Mouse (Mus musculus) hindbrain, embryonic 15.5 days (tissue): Measurements from ENCODE around the gene Mbd4. TPM values are rescaled to one million over a fixed set of nuclear protein-coding genes. Genes with fewer than 3 reads are reported as not detected.
"Not testable (repeated sequence)": the region's sequence is repeated elsewhere in the genome, so short reads cannot be mapped to it uniquely, and the experiment has no call there.

Experiments used
- ATAC-seq: fragments of 200-750 bp; cut with Nextera tagmentation; 2 replicates; pipeline ENCODE4 v1.8.0; 2017; ENCODE audit warnings: low read depth, moderate number of reproducible peaks, moderate TSS enrichment; ENCODE audit not compliant: low FRiP score
- H3K27ac ChIP-seq: fragments of 300-500 bp; sonication (generic); replicated peaks from 2 replicates; pipeline ENCODE4 v1.5.1; 2015; ENCODE audit warnings: mild to moderate bottlenecking, inconsistent platforms
- H3K27me3 ChIP-seq: fragments of 300-500 bp; sonication (generic); 2 replicates; pipeline ENCODE4 v1.6.1; 2015; ENCODE audit warnings: control low read depth, inconsistent platforms
- H3K36me3 ChIP-seq: fragments of 300-500 bp; sonication (generic); 2 replicates; pipeline ENCODE4 v1.6.1; 2015; ENCODE audit warnings: control low read depth, inconsistent platforms
- H3K4me1 ChIP-seq: fragments of 300-500 bp; sonication (generic); replicated peaks from 2 replicates; pipeline ENCODE4 v1.6.1; 2015; ENCODE audit warnings: control low read depth, inconsistent platforms
- H3K4me2 ChIP-seq: fragments of 300-500 bp; sonication (generic); 2 replicates; pipeline ENCODE4 v1.6.1; 2015; ENCODE audit warnings: moderate library complexity, mild to moderate bottlenecking, inconsistent platforms
- H3K4me3 ChIP-seq: fragments of 300-500 bp; sonication (generic); 2 replicates; pipeline ENCODE4 v1.5.1; 2015; ENCODE audit warnings: mild to moderate bottlenecking, inconsistent platforms
- H3K9ac ChIP-seq: fragments of 300-500 bp; sonication (generic); 2 replicates; pipeline ENCODE4 v1.6.1; 2015; ENCODE audit warnings: inconsistent platforms
- H3K9me3 ChIP-seq: fragments of 300-500 bp; sonication (generic); 2 replicates; pipeline ENCODE4 v1.6.1; 2016; ENCODE audit warnings: control low read depth, inconsistent platforms
- WGBS: fragments of 180-500 bp; shearing (Covaris S2); methylation state at CpG from one replicate; pipeline ENCODE4 v1.1.7; 2015; 5-methylcytosine and 5-hydroxymethylcytosine counted together
- polyA plus RNA-seq: library from polyadenylated mRNA; unstranded; fragments of >200 nt; fragmentation: Nextera tagmentation; extraction: Ambion mirVana; gene quantifications from 2 replicates; pipeline ENCODE4 v1.2.1, GENCODE M21; 2015

The Mbd4 gene
- polyA plus RNA-seq, 1 experiment from 2014 or later: 10.9 TPM

- Histone ChIP-seq H3K9ac (no peak overlapping the region), H3K9me3 (no peaks in the 10 kb centered on the region), H3K4me1 (no peaks in the 10 kb centered on the region), H3K36me3 (no peaks in the 10 kb centered on the region), H3K4me2 (no peak overlapping the region), H3K27me3 (no peaks in the 10 kb centered on the region), H3K27ac (no peak overlapping the region), H3K4me3 (no peak overlapping the region)
- ATAC-seq: no peak
- WGBS: 84% methylated on average over 6 of the region's 6 CpGs
Measured at GRCm38 (mm10) chr6:115830779-115831601, 22.2 kb downstream of the Mbd4 start.

GRCm38 (mm10) chr6:115823850-115824464, 29.2 kb downstream of the Mbd4 start:
- H3K4me1 ChIP-seq, H3K9ac ChIP-seq, H3K36me3 ChIP-seq, H3K27ac ChIP-seq, H3K9me3 ChIP-seq, H3K27me3 ChIP-seq: not testable (repeated sequence)
- peak; percentile 85 for ATAC-seq
- Histone ChIP-seq H3K4me2 (peak overlapping the region; percentile 43), H3K4me3 (peak overlapping the region; percentile 13; the same call in 1 of the 2 replicates)
- 4% methylated on average over 5 of the region's 11 CpGs for WGBS

- no peak overlapping the region for H3K9ac ChIP-seq
- no peaks in the 10 kb centered on the region for H3K9me3 ChIP-seq
- H3K36me3 ChIP-seq: no peaks in the 10 kb centered on the region
- H3K4me1 ChIP-seq: no peaks in the 10 kb centered on the region
- H3K27ac ChIP-seq: no peak overlapping the region
- no peaks in the 10 kb centered on the region for H3K27me3 ChIP-seq
- H3K4me3 ChIP-seq: no peak overlapping the region
- 89% methylated on average over 8 of the region's 8 CpGs for WGBS
- no peak overlapping the region for H3K4me2 ChIP-seq
- no peak for ATAC-seq
Measured at GRCm38 (mm10) chr6:115821216-115821993, 31.8 kb downstream of the Mbd4 start.

GRCm38 (mm10) chr6:115818129-115818528, 35.0 kb downstream of the Mbd4 start:
- H3K36me3 ChIP-seq: no peaks in the 10 kb centered on the region
- no peak overlapping the region for H3K4me2 ChIP-seq
- no peaks in the 10 kb centered on the region for H3K9me3 ChIP-seq
- H3K4me1 ChIP-seq: no peaks in the 10 kb centered on the region
- H3K27ac ChIP-seq: no peak overlapping the region
- WGBS: 77% methylated on average over 2 of the region's 2 CpGs
- no peak for ATAC-seq
- H3K27me3 ChIP-seq: no peaks in the 10 kb centered on the region
- no peak overlapping the region for H3K9ac ChIP-seq
- no peak overlapping the region for H3K4me3 ChIP-seq

GRCm38 (mm10) chr6:115815041-115815440, 38.1 kb downstream of the Mbd4 start:
- Histone ChIP-seq H3K4me2 (no peak overlapping the region), H3K4me1 (no peaks in the 10 kb centered on the region), H3K27ac (no peak overlapping the region), H3K9me3 (no peaks in the 10 kb centered on the region), H3K27me3 (no peaks in the 10 kb centered on the region), H3K4me3 (no peak overlapping the region), H3K9ac (no peak overlapping the region), H3K36me3 (no peaks in the 10 kb centered on the region)
- no peak for ATAC-seq
- WGBS: 83% methylated on average over 4 of the region's 4 CpGs

- WGBS: 28% methylated on average over 4 of the region's 4 CpGs
- H3K4me2 ChIP-seq: no peak overlapping the region
- H3K27ac ChIP-seq: no peak overlapping the region
- no peaks in the 10 kb centered on the region for H3K36me3 ChIP-seq
- no peaks in the 10 kb centered on the region for H3K9me3 ChIP-seq
- H3K4me3 ChIP-seq: no peak overlapping the region
- H3K27me3 ChIP-seq: no peaks in the 10 kb centered on the region
- H3K9ac ChIP-seq: no peak overlapping the region
- ATAC-seq: no peak
- H3K4me1 ChIP-seq: no peaks in the 10 kb centered on the region
Measured at GRCm38 (mm10) chr6:115814104-115814503, 39.1 kb downstream of the Mbd4 start.

- Histone ChIP-seq H3K4me3 (no peak overlapping the region), H3K4me1 (peaks cover 13% of the 10 kb centered on the region), H3K27me3 (no peaks in the 10 kb centered on the region), H3K4me2 (no peak overlapping the region), H3K9me3 (no peaks in the 10 kb centered on the region), H3K27ac (no peak overlapping the region), H3K9ac (no peak overlapping the region), H3K36me3 (peaks cover 3% of the 10 kb centered on the region)
- ATAC-seq: no peak
- 71% methylated on average over 8 of the region's 8 CpGs for WGBS
Measured at GRCm38 (mm10) chr6:115811606-115812005, 41.6 kb downstream of the Mbd4 start.

GRCm38 (mm10) chr6:115808488-115809231, 44.5 kb downstream of the Mbd4 start, which contains the start of gene Rpl32:
Gene Rpl32 (minus strand): TSS chr6:115808747.
- Histone ChIP-seq H3K27me3 (no peaks in the 10 kb centered on the region), H3K9me3 (no peaks in the 10 kb centered on the region), H3K36me3 (peaks cover 28% of the 10 kb centered on the region), H3K27ac (peak within 1 kb of the TSS; percentile 91), H3K4me3 (peak within 1 kb of the TSS; percentile 83), H3K4me2 (peak within 1 kb of the TSS; percentile 80), H3K9ac (peak within 1 kb of the TSS; percentile 93), H3K4me1 (peaks cover 23% of the 10 kb centered on the region)
- under 1% methylated on average over 47 of the region's 47 CpGs for WGBS
- ATAC-seq: peak; percentile 85

- Histone ChIP-seq H3K4me2 (peak overlapping the region; percentile 80), H3K27ac (peak overlapping the region; percentile 91), H3K4me3 (peak overlapping the region; percentile 83), H3K9me3 (no peaks in the 10 kb centered on the region), H3K36me3 (peaks cover 28% of the 10 kb centered on the region), H3K4me1 (peaks cover 23% of the 10 kb centered on the region), H3K9ac (peak overlapping the region; percentile 93), H3K27me3 (no peaks in the 10 kb centered on the region)
- 0% methylated on average over 22 of the region's 22 CpGs for WGBS
- ATAC-seq: no peak; the same call in 1 of the 2 replicates
Measured at GRCm38 (mm10) chr6:115808196-115808487, 45.0 kb downstream of the Mbd4 start.

GRCm38 (mm10) chr6:115807464-115808195, 45.5 kb downstream of the Mbd4 start:
- WGBS: 3% methylated on average over 15 of the region's 15 CpGs
- no peaks in the 10 kb centered on the region for H3K27me3 ChIP-seq
- no peaks in the 10 kb centered on the region for H3K9me3 ChIP-seq
- peaks cover 23% of the 10 kb centered on the region for H3K4me1 ChIP-seq
- no peak for ATAC-seq
- H3K27ac ChIP-seq: peak overlapping the region; percentile 91
- peak overlapping the region; percentile 80 for H3K4me2 ChIP-seq
- H3K4me3 ChIP-seq: peak overlapping the region; percentile 83
- peaks cover 29% of the 10 kb centered on the region for H3K36me3 ChIP-seq
- H3K9ac ChIP-seq: peak overlapping the region; percentile 93
